Mouse (Mus musculus): Measurements from ENCODE around the gene Camk2d.

The Camk2d gene

GRCm38 (mm10) chr3:126643071-126644010 lies 47.2 kb downstream of the Camk2d start:
- in situ Hi-C loops (cut with MboI; ENCODE audit: low sequenced_read_pairs), result no loop called here

- in situ Hi-C loops (cut with MboI; ENCODE audit: low sequenced_read_pairs), result no loop called here
Observed at GRCm38 (mm10) chr3:126650332-126650731, 54.2 kb downstream of the Camk2d start.

GRCm38 (mm10) chr3:126650747-126651146 lies 54.6 kb downstream of the Camk2d start:
- in situ Hi-C loops (cut with MboI; ENCODE audit: low sequenced_read_pairs), result no loop called here

GRCm38 (mm10) chr3:126652361-126652760 lies 56.3 kb downstream of the Camk2d start:
- in situ Hi-C loops (cut with MboI; ENCODE audit: low sequenced_read_pairs), result no loop called here

GRCm38 (mm10) chr3:126653118-126653517 lies 57.0 kb downstream of the Camk2d start:
- in situ Hi-C loops (cut with MboI; ENCODE audit: low sequenced_read_pairs), result no loop called here

GRCm38 (mm10) chr3:126656173-126656572 lies 60.1 kb downstream of the Camk2d start:
- in situ Hi-C loops (cut with MboI; ENCODE audit: low sequenced_read_pairs), result no loop called here

GRCm38 (mm10) chr3:126657895-126658294 lies 61.8 kb downstream of the Camk2d start:
- in situ Hi-C loops (cut with MboI; ENCODE audit: low sequenced_read_pairs), result no loop called here

- in situ Hi-C loops (cut with MboI; ENCODE audit: low sequenced_read_pairs), result no loop called here
Observed at GRCm38 (mm10) chr3:126658791-126659190, 62.7 kb downstream of the Camk2d start.

- in situ Hi-C loops (cut with MboI; ENCODE audit: low sequenced_read_pairs), result no loop called here
Observed at GRCm38 (mm10) chr3:126659235-126659634, 63.1 kb downstream of the Camk2d start.

GRCm38 (mm10) chr3:126659832-126660564 lies 63.9 kb downstream of the Camk2d start:
- in situ Hi-C loops (cut with MboI; ENCODE audit: low sequenced_read_pairs), result no loop called here

- in situ Hi-C loops (cut with MboI; ENCODE audit: low sequenced_read_pairs), result no loop called here
Observed at GRCm38 (mm10) chr3:126660575-126660974, 64.5 kb downstream of the Camk2d start.

GRCm38 (mm10) chr3:126660986-126661385 lies 64.9 kb downstream of the Camk2d start:
- in situ Hi-C loops (cut with MboI; ENCODE audit: low sequenced_read_pairs), result no loop called here

GRCm38 (mm10) chr3:126661920-126662319 lies 65.8 kb downstream of the Camk2d start:
- in situ Hi-C loops (cut with MboI; ENCODE audit: low sequenced_read_pairs), result no loop called here

GRCm38 (mm10) chr3:126663436-126663835 lies 67.3 kb downstream of the Camk2d start:
- in situ Hi-C loops (cut with MboI; ENCODE audit: low sequenced_read_pairs), result no loop called here

GRCm38 (mm10) chr3:126665866-126666265 lies 69.8 kb downstream of the Camk2d start:
- in situ Hi-C loops (cut with MboI; ENCODE audit: low sequenced_read_pairs), result no loop called here

GRCm38 (mm10) chr3:126667019-126667418 lies 70.9 kb downstream of the Camk2d start:
- in situ Hi-C loops (cut with MboI; ENCODE audit: low sequenced_read_pairs), result no loop called here

GRCm38 (mm10) chr3:126667451-126667850 lies 71.3 kb downstream of the Camk2d start:
- in situ Hi-C loops (cut with MboI; ENCODE audit: low sequenced_read_pairs), result no loop called here

GRCm38 (mm10) chr3:126668123-126668522 lies 72.0 kb downstream of the Camk2d start:
- in situ Hi-C loops (cut with MboI; ENCODE audit: low sequenced_read_pairs), result no loop called here

- in situ Hi-C loops (cut with MboI; ENCODE audit: low sequenced_read_pairs), result no loop called here
Observed at GRCm38 (mm10) chr3:126668692-126669091, 72.6 kb downstream of the Camk2d start.

- in situ Hi-C loops (cut with MboI; ENCODE audit: low sequenced_read_pairs), result no loop called here
Observed at GRCm38 (mm10) chr3:126670413-126670812, 74.3 kb downstream of the Camk2d start.

- in situ Hi-C loops (cut with MboI; ENCODE audit: low sequenced_read_pairs), result no loop called here
Observed at GRCm38 (mm10) chr3:126671292-126671691, 75.2 kb downstream of the Camk2d start.

GRCm38 (mm10) chr3:126681051-126681450 lies 84.9 kb downstream of the Camk2d start:
- in situ Hi-C loops (cut with MboI; ENCODE audit: low sequenced_read_pairs), result no loop called here

Data from CH12F3 (cell line).